Mouse (Mus musculus): ENCODE results near the gene Myo1e.

- TF ChIP-seq CTCF (IDR thresholded peaks at IDR 0.05; ENCODE audit: extremely low read depth, insufficient read length, insufficient replicate concordance, low read depth, low read length) (no peak), POLR2A (IDR thresholded peaks at IDR 0.05; ENCODE audit: low read depth, low read length) (no peak)
These were observed 194.9 kb downstream of the Myo1e start for GRCm38 (mm10) chr9:70401937-70402539.
